Mouse (Mus musculus): ENCODE data around the gene Car3. TPM values are rescaled to one million over a fixed set of nuclear protein-coding genes. Genes with fewer than 3 reads are reported as not detected.
A peak's percentile ranks its signal among the peaks of the same experiment; 100 is the strongest.

Gene Car3
- polyA plus RNA-seq, 1 experiment = 26.3 TPM

GRCm38 (mm10) chr3:14886102-14887098 lies 23.1 kb downstream of the Car3 start, which contains the start of gene Car2:
Car2 (plus strand) TSS chr3:14886273.
- H3K27me3 ChIP-seq (ENCODE audit: control insufficient read depth, insufficient read depth, insufficient read length) = no peaks in the 10 kb centered on the region
- no peaks in the 10 kb centered on the region for H3K36me3 ChIP-seq (ENCODE audit: control insufficient read depth, insufficient read depth)
- H3K4me3 ChIP-seq (ENCODE audit: insufficient read depth, poor library complexity, severe bottlenecking) = peak within 1 kb of the TSS; percentile 11
- no peak for TF ChIP-seq MYOG (IDR thresholded peaks at IDR 0.05; ENCODE audit: control insufficient read depth, extremely low read depth, insufficient read length)
- TF ChIP-seq CTCF (IDR thresholded peaks at IDR 0.05; ENCODE audit: control insufficient read depth, insufficient read depth, insufficient read length) = peak; percentile 91
- H3K79me2 ChIP-seq (ENCODE audit: control insufficient read depth, insufficient read depth) = no peaks in the 10 kb centered on the region
- no peaks in the 10 kb centered on the region for H3K79me3 ChIP-seq (ENCODE audit: low read depth)
- peak within 1 kb of the TSS; percentile 84 for H3ac ChIP-seq (ENCODE audit: control insufficient read depth, insufficient read length, low read depth)

GRCm38 (mm10) chr3:14887134-14887666 lies 23.9 kb downstream of the Car3 start:
- Histone ChIP-seq H3K4me3 (ENCODE audit: insufficient read depth, poor library complexity, severe bottlenecking) (no peak overlapping the region), H3ac (ENCODE audit: control insufficient read depth, insufficient read length, low read depth) (no peak overlapping the region), H3K36me3 (ENCODE audit: control insufficient read depth, insufficient read depth) (no peaks in the 10 kb centered on the region), H3K79me3 (ENCODE audit: low read depth) (no peaks in the 10 kb centered on the region), H3K79me2 (ENCODE audit: control insufficient read depth, insufficient read depth) (no peaks in the 10 kb centered on the region), H3K27me3 (ENCODE audit: control insufficient read depth, insufficient read depth, insufficient read length) (no peaks in the 10 kb centered on the region)
- TF ChIP-seq MYOG (IDR thresholded peaks at IDR 0.05; ENCODE audit: control insufficient read depth, extremely low read depth, insufficient read length) (no peak), CTCF (IDR thresholded peaks at IDR 0.05; ENCODE audit: control insufficient read depth, insufficient read depth, insufficient read length) (no peak), USF1 (IDR thresholded peaks at IDR 0.05; ENCODE audit: low read depth) (no peak), FOSL1 (IDR thresholded peaks at IDR 0.05; ENCODE audit: insufficient read depth, low read length, poor library complexity, severe bottlenecking) (no peak), MYOD1 (IDR thresholded peaks at IDR 0.05; ENCODE audit: control insufficient read depth, insufficient read length, low read depth) (no peak), CEBPB (IDR thresholded peaks at IDR 0.05; ENCODE audit: low read depth) (no peak), MAX (IDR thresholded peaks at IDR 0.05) (no peak)

GRCm38 (mm10) chr3:14887686-14888295 lies 24.5 kb downstream of the Car3 start:
- H3K4me3 ChIP-seq (ENCODE audit: insufficient read depth, poor library complexity, severe bottlenecking) = no peak overlapping the region
- H3K27me3 ChIP-seq (ENCODE audit: control insufficient read depth, insufficient read depth, insufficient read length) = no peaks in the 10 kb centered on the region
- no peak overlapping the region for H3ac ChIP-seq (ENCODE audit: control insufficient read depth, insufficient read length, low read depth)
- no peaks in the 10 kb centered on the region for H3K36me3 ChIP-seq (ENCODE audit: control insufficient read depth, insufficient read depth)
- TF ChIP-seq FOSL1 (IDR thresholded peaks at IDR 0.05; ENCODE audit: insufficient read depth, low read length, poor library complexity, severe bottlenecking) = no peak
- TF ChIP-seq CEBPB (IDR thresholded peaks at IDR 0.05; ENCODE audit: low read depth) = no peak
- no peak for TF ChIP-seq CTCF (IDR thresholded peaks at IDR 0.05; ENCODE audit: control insufficient read depth, insufficient read depth, insufficient read length)
- no peak for TF ChIP-seq USF1 (IDR thresholded peaks at IDR 0.05; ENCODE audit: low read depth)
- no peak for TF ChIP-seq MYOD1 (IDR thresholded peaks at IDR 0.05; ENCODE audit: control insufficient read depth, insufficient read length, low read depth)
- no peak for TF ChIP-seq MAX (IDR thresholded peaks at IDR 0.05)
- no peak for TF ChIP-seq MYOG (IDR thresholded peaks at IDR 0.05; ENCODE audit: control insufficient read depth, extremely low read depth, insufficient read length)
- no peaks in the 10 kb centered on the region for H3K79me2 ChIP-seq (ENCODE audit: control insufficient read depth, insufficient read depth)
- no peaks in the 10 kb centered on the region for H3K79me3 ChIP-seq (ENCODE audit: low read depth)

- no peak overlapping the region for H3K4me3 ChIP-seq (ENCODE audit: insufficient read depth, poor library complexity, severe bottlenecking)
- H3ac ChIP-seq (ENCODE audit: control insufficient read depth, insufficient read length, low read depth) = no peak overlapping the region
- H3K79me3 ChIP-seq (ENCODE audit: low read depth) = no peaks in the 10 kb centered on the region
- H3K79me2 ChIP-seq (ENCODE audit: control insufficient read depth, insufficient read depth) = no peaks in the 10 kb centered on the region
- H3K36me3 ChIP-seq (ENCODE audit: control insufficient read depth, insufficient read depth) = no peaks in the 10 kb centered on the region
- no peaks in the 10 kb centered on the region for H3K27me3 ChIP-seq (ENCODE audit: control insufficient read depth, insufficient read depth, insufficient read length)
- TF ChIP-seq CEBPB (IDR thresholded peaks at IDR 0.05; ENCODE audit: low read depth) = no peak
- no peak for TF ChIP-seq FOSL1 (IDR thresholded peaks at IDR 0.05; ENCODE audit: insufficient read depth, low read length, poor library complexity, severe bottlenecking)
- no peak for TF ChIP-seq MYOG (IDR thresholded peaks at IDR 0.05; ENCODE audit: control insufficient read depth, extremely low read depth, insufficient read length)
- TF ChIP-seq MAX (IDR thresholded peaks at IDR 0.05) = no peak
- TF ChIP-seq MYOD1 (IDR thresholded peaks at IDR 0.05; ENCODE audit: control insufficient read depth, insufficient read length, low read depth) = no peak
- no peak for TF ChIP-seq CTCF (IDR thresholded peaks at IDR 0.05; ENCODE audit: control insufficient read depth, insufficient read depth, insufficient read length)
- no peak for TF ChIP-seq USF1 (IDR thresholded peaks at IDR 0.05; ENCODE audit: low read depth)
These were observed 25.2 kb downstream of the Car3 start for GRCm38 (mm10) chr3:14888549-14888948.

- no peaks in the 10 kb centered on the region for H3K79me3 ChIP-seq (ENCODE audit: low read depth)
- no peak overlapping the region for H3K4me3 ChIP-seq (ENCODE audit: insufficient read depth, poor library complexity, severe bottlenecking)
- no peaks in the 10 kb centered on the region for H3K27me3 ChIP-seq (ENCODE audit: control insufficient read depth, insufficient read depth, insufficient read length)
- no peaks in the 10 kb centered on the region for H3K36me3 ChIP-seq (ENCODE audit: control insufficient read depth, insufficient read depth)
- no peak overlapping the region for H3ac ChIP-seq (ENCODE audit: control insufficient read depth, insufficient read length, low read depth)
- TF ChIP-seq USF1 (IDR thresholded peaks at IDR 0.05; ENCODE audit: low read depth) (no peak), CEBPB (IDR thresholded peaks at IDR 0.05; ENCODE audit: low read depth) (no peak), FOSL1 (IDR thresholded peaks at IDR 0.05; ENCODE audit: insufficient read depth, low read length, poor library complexity, severe bottlenecking) (no peak), MYOD1 (IDR thresholded peaks at IDR 0.05; ENCODE audit: control insufficient read depth, insufficient read length, low read depth) (no peak), MAX (IDR thresholded peaks at IDR 0.05) (no peak), CTCF (IDR thresholded peaks at IDR 0.05; ENCODE audit: control insufficient read depth, insufficient read depth, insufficient read length) (no peak), MYOG (IDR thresholded peaks at IDR 0.05; ENCODE audit: control insufficient read depth, extremely low read depth, insufficient read length) (no peak)
- no peaks in the 10 kb centered on the region for H3K79me2 ChIP-seq (ENCODE audit: control insufficient read depth, insufficient read depth)
These were observed 25.8 kb downstream of the Car3 start for GRCm38 (mm10) chr3:14889085-14889484.
